Mouse (Mus musculus) liver, postnatal 0 days (tissue): ENCODE measurements around the gene Gucy1b1. TPM values are rescaled to one million over a fixed set of nuclear protein-coding genes. Genes with fewer than 3 reads are reported as not detected.

Experiments used
- ATAC-seq: fragments of 200-750 bp; cut with Nextera tagmentation; 2 replicates; pipeline ENCODE4 v1.8.0; 2017; ENCODE audit warnings: mild to moderate bottlenecking, moderate library complexity
- DNase-seq: peaks from one replicate; pipeline ENCODE4 v3.0.0-alpha.2; 2016
- H3K27ac ChIP-seq: fragments of 300-500 bp; sonication (generic); 2 replicates; pipeline ENCODE4 v1.5.1; 2014; ENCODE audit warnings: antibody characterized with exemption, moderate library complexity, mild to moderate bottlenecking, low read depth
- H3K27me3 ChIP-seq: fragments of 300-500 bp; sonication (generic); 2 replicates; pipeline ENCODE4 v1.6.1; 2014; ENCODE audit warnings: low read length, control low read depth, mixed read lengths; ENCODE audit not compliant: insufficient read depth
- H3K36me3 ChIP-seq: fragments of 300-500 bp; sonication (generic); replicated peaks from 2 replicates; pipeline ENCODE4 v1.6.1; 2014; ENCODE audit warnings: mild to moderate bottlenecking, control low read depth, low read length, moderate library complexity, mixed read lengths; ENCODE audit not compliant: insufficient read depth
- H3K4me1 ChIP-seq: fragments of 300-500 bp; sonication (generic); 2 replicates; pipeline ENCODE4 v1.6.1; 2014; ENCODE audit warnings: antibody characterized with exemption, mild to moderate bottlenecking, control low read depth; ENCODE audit not compliant: insufficient read depth
- H3K4me2 ChIP-seq: fragments of 300-500 bp; sonication (generic); 2 replicates; pipeline ENCODE4 v1.6.1; 2014; ENCODE audit warnings: low read depth, mild to moderate bottlenecking, low read length, moderate library complexity, mixed read lengths
- H3K4me3 ChIP-seq: fragments of 300-500 bp; sonication (generic); 2 replicates; pipeline ENCODE4 v1.5.1; 2014; ENCODE audit warnings: low read depth, low read length
- H3K9ac ChIP-seq: fragments of 300-500 bp; sonication (generic); replicated peaks from 2 replicates; pipeline ENCODE4 v1.6.1; 2014; ENCODE audit warnings: mild to moderate bottlenecking, moderate library complexity
- H3K9me3 ChIP-seq: fragments of 300-500 bp; sonication (generic); 2 replicates; pipeline ENCODE4 v1.6.1; 2016; ENCODE audit warnings: mild to moderate bottlenecking, control low read depth, low read length, mixed read lengths
- CTCF ChIP-seq: sonication (generic); IDR thresholded peaks from 2 replicates; pipeline ENCODE4 v1.5.1; 2016; ENCODE audit warnings: antibody characterized with exemption, low read depth
- EP300 ChIP-seq: IDR thresholded peaks from 2 replicates; pipeline ENCODE4 v1.6.1; 2016; ENCODE audit warnings: antibody characterized with exemption, low read depth, mild to moderate bottlenecking
- WGBS: fragments of 180-500 bp; shearing (Covaris S2); extraction: QIAGEN DNeasy Blood & Tissue Kit; methylation state at CpG from one replicate; pipeline ENCODE4 v1.1.7; 2014; ENCODE audit not compliant: insufficient replicate concordance; 5-methylcytosine and 5-hydroxymethylcytosine counted together
- polyA plus RNA-seq: library from polyadenylated mRNA; unstranded; fragments of >200 nt; fragmentation: Nextera tagmentation; extraction: Ambion mirVana; gene quantifications from 2 replicates; pipeline ENCODE4 v1.2.1, GENCODE M21; 2015

Gucy1b1 gene
- polyA plus RNA-seq, 1 experiment from 2014 or later = 7.7 TPM

DNA sequence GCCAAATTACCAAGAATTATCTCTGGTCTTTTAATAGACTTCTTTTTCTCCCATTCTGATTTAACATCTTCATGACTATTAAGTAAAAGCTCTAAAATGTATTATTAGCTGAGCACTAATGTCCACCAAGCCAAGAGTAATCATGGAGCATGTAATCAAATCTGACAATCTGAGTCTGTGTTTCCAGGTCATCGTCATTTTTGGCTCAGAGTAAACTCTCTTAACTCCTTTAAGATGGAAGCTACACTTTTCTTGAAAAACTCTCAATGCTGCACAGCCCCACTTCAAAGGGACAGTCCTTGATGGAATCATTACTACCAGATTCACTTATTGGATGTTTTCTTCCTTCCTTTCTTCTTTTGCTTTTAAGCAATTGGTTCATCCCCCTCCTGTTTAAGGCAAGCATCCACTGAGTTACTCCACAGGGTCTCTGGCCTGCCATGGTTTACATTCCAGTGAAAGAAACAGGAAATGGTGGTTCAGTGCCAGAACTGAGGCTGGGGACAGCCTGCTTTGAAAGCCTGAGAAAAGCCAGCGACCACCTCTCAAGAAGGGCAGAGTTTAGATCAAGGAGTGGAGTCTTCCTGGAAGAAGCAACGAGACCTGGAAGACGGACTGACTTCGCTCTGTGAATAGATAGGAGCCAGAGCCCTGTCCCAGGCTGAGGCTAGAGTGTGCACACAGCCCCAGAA, 20.1 kb downstream of the Gucy1b1 start:
- Histone ChIP-seq H3K9ac (no peak overlapping the region), H3K27me3 (no peaks in the 10 kb centered on the region), H3K4me2 (no peak overlapping the region), H3K9me3 (no peaks in the 10 kb centered on the region), H3K36me3 (no peaks in the 10 kb centered on the region), H3K4me3 (no peak overlapping the region), H3K27ac (no peak overlapping the region), H3K4me1 (no peaks in the 10 kb centered on the region)
- TF ChIP-seq CTCF = no peak
- no peak for TF ChIP-seq EP300
- WGBS = 47% methylated on average over 5 of the region's 5 CpGs
- DNase-seq = no peak
- ATAC-seq = no peak

DNA sequence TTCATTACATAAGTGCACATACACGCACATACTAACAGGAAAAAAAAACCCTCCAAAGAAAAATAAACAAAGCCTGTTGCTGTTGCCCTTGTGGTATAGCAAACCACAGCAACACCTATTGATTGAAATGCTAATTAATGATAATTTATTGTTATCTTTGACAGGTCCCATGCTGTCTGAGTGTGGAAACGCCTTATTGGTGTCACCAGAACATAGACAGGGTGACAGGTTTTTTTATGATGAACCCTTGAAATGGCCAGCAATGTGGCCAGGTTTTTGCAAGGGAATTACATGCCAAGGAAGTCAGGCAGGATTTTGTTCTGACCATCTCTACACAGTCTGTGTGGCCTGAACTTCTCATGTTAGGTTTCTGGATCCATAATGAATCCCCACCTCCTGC, 22.5 kb downstream of the Gucy1b1 start:
- 59% methylated on average over 2 of the region's 2 CpGs for WGBS
- Histone ChIP-seq H3K4me3 (no peak overlapping the region), H3K4me2 (no peak overlapping the region), H3K9me3 (no peaks in the 10 kb centered on the region), H3K27me3 (no peaks in the 10 kb centered on the region), H3K4me1 (no peaks in the 10 kb centered on the region), H3K36me3 (no peaks in the 10 kb centered on the region), H3K27ac (no peak overlapping the region), H3K9ac (no peak overlapping the region)
- TF ChIP-seq EP300 = no peak
- TF ChIP-seq CTCF = no peak
- DNase-seq (no peak), ATAC-seq (no peak)

DNA sequence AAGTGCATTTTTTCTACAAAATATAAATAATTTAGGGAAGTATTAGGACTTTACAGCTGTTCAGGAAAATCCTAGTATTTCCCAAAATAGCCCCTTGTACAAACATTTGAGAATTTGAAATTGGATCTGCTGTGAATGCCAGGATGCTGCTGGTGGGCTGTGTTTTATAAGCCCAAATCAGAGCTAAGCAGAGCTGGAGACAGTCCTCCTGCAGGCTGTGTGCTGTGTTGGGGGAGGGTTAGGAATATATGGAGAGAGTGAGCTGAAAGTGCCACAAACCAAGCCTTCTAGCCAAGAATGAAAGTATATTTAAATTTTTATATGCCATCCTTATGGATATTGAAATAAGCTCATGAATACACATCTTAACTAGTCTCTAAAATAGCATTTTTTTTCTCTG, 23.0 kb downstream of the Gucy1b1 start:
- ATAC-seq = no peak
- Histone ChIP-seq H3K36me3 (no peaks in the 10 kb centered on the region), H3K4me3 (no peak overlapping the region), H3K4me1 (no peaks in the 10 kb centered on the region), H3K9ac (no peak overlapping the region), H3K4me2 (no peak overlapping the region), H3K9me3 (no peaks in the 10 kb centered on the region), H3K27me3 (no peaks in the 10 kb centered on the region), H3K27ac (no peak overlapping the region)
- DNase-seq = no peak
- TF ChIP-seq CTCF (no peak), EP300 (no peak)

DNA sequence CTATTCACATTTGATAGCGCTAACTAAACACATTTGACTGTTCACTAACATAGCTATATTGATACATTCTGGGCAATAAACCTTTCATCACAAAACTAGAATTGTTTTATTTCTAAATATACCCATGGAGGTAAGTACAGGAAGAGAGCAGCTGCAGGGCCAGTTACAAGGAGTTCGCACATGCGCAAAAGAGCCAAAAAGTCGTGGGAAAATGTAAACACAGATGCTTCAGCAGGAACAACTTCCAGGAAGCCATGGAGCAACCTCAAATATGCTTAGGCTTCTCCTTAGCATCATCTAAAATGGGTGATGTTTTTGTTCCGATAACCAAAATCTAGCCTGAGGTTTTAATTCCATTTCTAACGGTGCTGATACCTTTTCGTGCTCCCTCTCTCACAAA, 25.8 kb downstream of the Gucy1b1 start:
- Histone ChIP-seq H3K36me3 (no peaks in the 10 kb centered on the region), H3K27me3 (no peaks in the 10 kb centered on the region), H3K4me2 (no peak overlapping the region), H3K9me3 (no peaks in the 10 kb centered on the region), H3K4me3 (no peak overlapping the region), H3K9ac (no peak overlapping the region), H3K27ac (no peak overlapping the region), H3K4me1 (no peaks in the 10 kb centered on the region)
- ATAC-seq (no peak), DNase-seq (no peak)
- TF ChIP-seq CTCF (no peak), EP300 (no peak)
- 62% methylated on average over 7 of the region's 7 CpGs for WGBS

DNA sequence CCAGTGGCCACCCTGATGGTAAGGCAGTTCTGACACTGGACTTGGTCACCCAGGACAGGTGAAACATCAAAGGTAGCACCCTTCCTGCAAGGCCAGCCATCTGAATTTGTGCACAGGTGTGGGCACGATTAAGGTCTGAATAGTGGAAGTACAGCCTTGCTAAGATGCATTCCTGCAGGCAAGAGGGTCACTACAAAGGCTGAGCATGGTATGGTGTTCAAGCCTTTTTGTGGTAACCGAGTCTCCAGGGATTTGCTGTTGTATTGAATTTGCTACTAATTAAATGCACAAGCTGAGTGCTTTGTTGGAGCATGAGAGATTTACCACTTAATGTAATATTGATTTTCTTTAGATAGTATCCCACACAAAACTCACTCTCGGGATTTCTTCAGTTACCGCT, 26.4 kb downstream of the Gucy1b1 start:
- Histone ChIP-seq H3K4me2 (no peak overlapping the region), H3K27me3 (no peaks in the 10 kb centered on the region), H3K36me3 (no peaks in the 10 kb centered on the region), H3K9ac (no peak overlapping the region), H3K27ac (no peak overlapping the region), H3K4me1 (no peaks in the 10 kb centered on the region), H3K9me3 (no peaks in the 10 kb centered on the region), H3K4me3 (no peak overlapping the region)
- 69% methylated on average over 4 of the region's 4 CpGs for WGBS
- ATAC-seq (no peak), DNase-seq (no peak)
- no peak for TF ChIP-seq CTCF
- TF ChIP-seq EP300 = no peak

DNA sequence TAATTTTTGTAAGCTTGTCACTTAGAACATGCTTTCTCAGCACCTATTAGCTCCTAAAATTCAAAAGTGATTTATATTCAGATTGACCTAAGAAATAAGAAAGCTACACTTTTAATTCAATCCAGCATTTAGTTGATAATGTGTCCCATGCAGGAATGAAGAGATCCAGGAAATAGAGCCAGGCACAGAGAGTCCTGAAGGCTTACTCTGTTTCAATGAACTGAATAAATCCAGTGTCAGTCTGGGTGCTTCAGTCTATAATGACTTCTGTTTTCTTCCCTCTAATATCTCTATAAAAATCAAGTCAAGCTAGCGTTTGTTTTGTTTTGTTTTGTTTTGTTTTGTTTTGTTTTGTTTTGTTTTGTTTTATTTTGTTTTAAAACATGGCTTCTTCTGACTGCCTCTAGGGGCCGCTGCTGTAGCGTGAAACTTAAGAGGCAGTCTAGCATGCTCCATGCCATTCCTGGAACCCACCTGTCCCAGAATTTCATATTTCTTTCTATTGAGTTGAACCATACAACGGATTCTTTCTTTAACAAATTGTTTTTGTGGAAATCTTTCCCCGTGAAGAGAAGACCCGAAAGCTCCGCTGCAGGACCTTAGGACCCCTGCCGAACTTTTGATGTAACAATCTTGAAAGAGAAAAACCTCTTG, 27.3 kb downstream of the Gucy1b1 start:
- Histone ChIP-seq H3K9me3 (no peaks in the 10 kb centered on the region), H3K27me3 (no peaks in the 10 kb centered on the region), H3K36me3 (no peaks in the 10 kb centered on the region), H3K27ac (no peak overlapping the region), H3K4me2 (no peak overlapping the region), H3K4me1 (no peaks in the 10 kb centered on the region), H3K9ac (no peak overlapping the region), H3K4me3 (no peak overlapping the region)
- ATAC-seq (no peak), DNase-seq (peak; percentile 24)
- TF ChIP-seq EP300 (no peak), CTCF (peak; percentile 73)
- WGBS = 34% methylated on average over 8 of the region's 8 CpGs
